Mouse (Mus musculus) liver, postnatal 0 days (tissue): ENCODE measurements at regions not wholly inside any gene's neighbourhood (a gene's known extent, or its start where the extent isn't known, plus 50 kb on each side); places are given as distances from the start of the nearest gene placed in this dataset.

Experiments used
- CTCF ChIP-seq: sonication (generic); IDR thresholded peaks from 2 replicates; pipeline ENCODE4 v1.5.1; 2016; ENCODE audit warnings: antibody characterized with exemption, low read depth
- EP300 ChIP-seq: IDR thresholded peaks from 2 replicates; pipeline ENCODE4 v1.6.1; 2016; ENCODE audit warnings: antibody characterized with exemption, low read depth, mild to moderate bottlenecking

GRCm38 (mm10) chr12:112276651-112277050, 130.6 kb downstream of the Kif26a start:
- TF ChIP-seq CTCF (no peak), EP300 (no peak)
